Mouse (Mus musculus): ENCODE data around the gene Coa6.

Coa6 gene

DNA sequence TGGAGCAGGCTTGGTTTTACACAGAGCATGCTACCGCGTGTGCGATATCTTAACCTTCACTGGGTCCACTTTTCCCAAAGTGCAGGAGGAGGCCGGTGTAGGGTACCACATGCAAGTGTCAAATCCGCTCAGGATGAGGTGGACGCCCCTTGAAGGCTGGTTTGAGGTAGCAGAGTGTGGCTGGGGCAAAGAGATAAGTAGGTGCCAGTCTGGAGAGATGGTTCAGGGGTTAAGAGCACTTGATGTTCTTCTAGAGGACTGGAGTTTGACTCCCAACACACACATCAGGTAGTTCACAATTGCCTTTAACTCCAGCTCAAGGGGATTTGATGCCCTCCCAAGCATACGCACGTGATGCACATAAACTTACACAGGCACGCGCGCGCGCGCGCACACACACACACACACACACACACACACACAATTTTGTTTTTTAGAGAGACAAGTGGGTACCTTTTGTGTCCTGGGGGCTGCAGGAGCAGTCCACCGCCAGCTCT is 51.5 kb downstream of the Coa6 start:
- no peak for DNase-seq

GRCm38 (mm10) chr8:126474299-126475187 is 52.2 kb downstream of the Coa6 start, which contains the start of gene Tarbp1:
Gene Tarbp1 (minus strand): TSS chr8:126475065.
- DNase-seq = peak; percentile 94

Data from right cerebral cortex, adult 18-20 months (tissue).